Mouse (Mus musculus) thymus, postnatal 10 days (tissue): Measurements from ENCODE around the gene Galnt15.
"Not testable (repeated sequence)": the region's sequence is repeated elsewhere in the genome, so short reads cannot be mapped to it uniquely, and the experiment has no call there.

Source experiments
- DNase-seq, 2 experiments: peaks; one replicate each; pipeline ENCODE4 v3.0.0; 2021; ENCODE audit warnings: low spot score in 2 of 2

The Galnt15 gene

DNA sequence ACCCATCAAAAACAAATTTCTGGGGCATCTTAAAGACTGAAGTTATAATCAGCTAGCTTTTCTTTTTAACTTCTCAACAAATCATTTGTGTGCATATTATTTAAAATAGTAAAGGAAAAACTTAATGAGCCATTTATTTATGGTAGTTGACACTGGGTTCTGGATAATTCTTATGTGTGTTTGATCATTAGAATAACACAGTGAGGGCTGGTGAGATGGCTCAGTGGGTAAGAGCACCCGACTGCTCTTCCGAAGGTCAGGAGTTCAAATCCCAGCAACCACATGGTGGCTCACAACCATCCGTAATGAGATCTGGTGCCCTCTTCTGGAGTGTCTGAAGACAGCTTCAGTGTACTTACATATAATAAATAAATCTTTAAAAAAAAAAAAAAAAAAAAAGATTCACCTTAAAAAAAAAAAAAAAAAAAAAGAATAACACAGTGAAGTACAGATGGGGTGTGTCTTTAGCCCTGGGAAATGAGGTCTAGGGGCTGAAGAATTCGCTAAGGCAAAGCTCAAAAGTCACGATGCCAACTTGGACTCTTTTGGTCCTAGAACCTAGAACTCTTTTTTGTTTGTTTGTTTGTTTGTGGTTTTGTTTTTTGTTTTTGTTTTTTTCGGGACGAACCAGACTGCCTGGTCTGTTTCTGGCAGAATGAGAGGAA lies 58.9 kb downstream of the Galnt15 start:
- DNase-seq = not testable (repeated sequence)

DNA sequence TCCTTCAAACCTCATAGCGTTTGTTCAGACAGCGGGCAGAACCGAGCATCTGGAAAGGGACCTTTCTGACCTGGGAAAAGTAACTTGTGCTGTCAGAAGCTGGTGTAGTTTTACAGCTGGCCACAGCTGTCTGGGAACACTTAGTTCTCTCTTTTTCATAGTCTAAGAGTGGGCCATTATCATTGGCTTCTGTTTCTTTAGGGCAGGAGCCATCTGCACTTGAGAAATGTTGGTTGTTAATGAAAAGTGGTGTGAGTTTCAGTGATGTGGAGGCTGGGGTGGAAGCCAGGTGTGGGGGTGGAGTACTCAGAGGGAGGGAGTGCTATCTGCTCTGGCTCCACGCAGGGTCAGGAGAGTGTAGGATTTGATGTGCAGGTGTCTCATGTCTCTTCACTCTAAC lies 62.3 kb downstream of the Galnt15 start:
- no peak for DNase-seq

DNA sequence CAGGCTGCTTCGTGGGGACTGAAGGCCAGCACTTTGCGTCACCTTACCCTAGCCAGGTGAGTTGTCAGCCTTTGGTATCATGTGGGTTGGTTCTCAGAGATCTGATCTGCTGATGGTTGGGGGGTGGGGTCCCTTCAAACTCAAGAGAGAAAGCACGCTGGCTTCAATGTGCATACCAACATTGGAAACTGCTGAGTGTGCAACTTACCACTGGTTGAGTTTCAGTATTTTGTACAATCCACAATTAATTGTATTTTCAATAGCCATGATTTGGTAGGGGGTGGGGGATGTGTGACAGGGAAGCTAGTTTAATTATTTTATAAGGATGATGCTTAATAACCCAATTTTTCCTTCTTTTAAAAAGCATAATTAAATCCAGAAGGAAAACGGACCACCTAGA lies 62.9 kb downstream of the Galnt15 start:
- no peak for DNase-seq

DNA sequence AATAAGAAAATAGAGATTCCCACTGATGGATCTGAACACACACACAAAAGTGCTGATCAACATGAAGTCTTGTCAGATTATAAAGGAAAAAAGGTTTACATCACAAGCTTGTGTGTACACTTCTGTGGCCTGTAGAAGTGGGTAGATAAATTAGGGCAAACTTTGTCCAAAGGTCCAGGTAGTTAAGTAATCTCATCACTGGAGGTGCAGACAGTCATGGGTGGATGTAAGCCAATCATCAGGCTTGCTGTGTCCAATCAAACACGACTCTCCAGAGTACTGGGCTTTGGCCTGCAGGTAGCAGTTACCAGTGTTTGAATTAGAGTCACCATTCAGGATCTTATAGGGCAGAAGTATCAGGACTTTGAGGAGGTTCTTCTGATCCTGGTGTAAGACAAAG lies 64.2 kb downstream of the Galnt15 start:
- DNase-seq = no peak

DNA sequence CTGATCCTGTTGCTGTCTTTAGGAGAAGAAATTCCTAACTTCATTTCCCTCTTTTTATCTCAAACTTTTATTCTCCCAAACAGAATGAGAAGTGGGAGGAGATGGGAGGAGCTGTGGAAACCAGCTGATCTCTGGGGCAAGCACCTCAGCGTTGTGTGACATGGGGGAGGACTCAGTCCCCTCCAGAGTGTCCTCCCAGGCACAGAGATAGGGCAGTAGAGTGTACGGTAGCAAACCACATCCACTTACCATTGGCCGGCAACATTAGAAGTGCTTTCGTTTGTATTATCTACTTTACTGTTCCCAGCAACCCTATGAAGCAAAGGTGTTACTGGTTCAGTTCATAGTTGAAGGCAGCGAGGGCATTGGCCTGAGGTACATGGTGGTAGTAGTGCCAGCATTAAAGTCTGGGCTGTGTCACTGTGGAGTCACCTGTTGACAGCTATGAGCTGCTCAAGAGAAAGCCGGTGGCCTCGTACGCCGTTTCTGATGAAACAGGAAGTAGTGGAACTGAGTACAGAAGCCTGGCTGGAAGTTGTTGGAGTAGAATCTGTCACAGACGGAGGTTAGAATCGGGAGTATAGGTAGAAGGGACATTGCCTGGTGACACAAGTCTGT lies 64.8 kb downstream of the Galnt15 start:
- no peak for DNase-seq

DNA sequence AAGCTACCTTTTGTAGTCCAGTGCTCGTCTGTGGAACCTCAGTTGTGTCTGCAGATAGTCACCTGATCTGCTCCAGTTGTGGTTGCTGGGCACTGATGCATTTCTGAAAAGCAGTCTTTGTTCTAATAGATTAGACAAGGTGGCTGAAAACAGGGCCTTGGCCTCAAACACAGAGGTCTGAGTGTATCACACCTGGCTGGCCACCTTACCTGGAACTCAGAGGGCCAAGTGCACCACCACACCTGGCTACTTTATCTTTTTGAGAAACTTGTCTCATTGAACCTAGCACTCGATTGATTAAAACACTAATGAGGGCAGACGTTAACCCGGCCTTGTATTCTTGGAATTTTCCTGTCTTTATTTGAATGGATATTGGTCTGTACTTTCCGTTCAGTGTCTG lies 66.9 kb downstream of the Galnt15 start:
- no peak for DNase-seq

DNA sequence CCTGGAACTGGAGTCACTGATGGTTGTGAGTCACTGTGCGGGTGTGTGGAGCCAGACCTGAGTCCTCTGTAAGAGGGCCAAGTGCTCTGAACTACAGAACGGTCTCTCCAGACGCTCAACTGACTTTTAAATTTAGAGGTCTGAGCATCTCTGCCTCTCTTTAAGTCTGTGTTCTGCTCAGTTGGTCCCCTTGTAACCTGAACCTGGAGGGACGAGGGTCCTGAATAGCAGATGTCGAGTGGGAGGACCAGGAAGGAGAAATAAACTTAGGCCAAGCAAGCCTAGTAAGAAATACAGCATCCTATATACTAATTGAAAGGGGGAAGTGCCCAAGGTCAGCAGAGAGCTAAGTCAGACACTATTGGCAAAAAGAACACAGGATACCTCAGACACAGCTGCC lies 68.0 kb downstream of the Galnt15 start:
- no peak for DNase-seq

DNA sequence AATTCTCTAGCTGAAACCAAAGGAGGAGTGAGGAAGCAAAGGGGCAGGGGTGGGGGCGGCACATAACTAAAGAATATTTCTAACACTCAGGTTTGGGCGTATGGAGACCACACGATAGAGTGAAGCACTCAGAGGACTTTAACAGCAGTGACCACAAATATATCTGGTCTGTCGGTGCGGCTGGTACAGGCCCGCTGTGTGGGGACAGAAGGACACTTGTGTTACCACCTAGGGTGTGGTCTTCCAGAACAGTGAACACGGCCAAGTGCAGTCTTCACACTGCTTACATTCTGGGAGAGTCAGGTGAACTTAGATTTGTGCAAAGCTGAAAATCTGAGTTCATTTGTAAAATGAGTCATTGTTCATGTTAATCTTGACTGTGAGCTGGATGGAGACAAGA lies 68.9 kb downstream of the Galnt15 start:
- no peak for DNase-seq

DNA sequence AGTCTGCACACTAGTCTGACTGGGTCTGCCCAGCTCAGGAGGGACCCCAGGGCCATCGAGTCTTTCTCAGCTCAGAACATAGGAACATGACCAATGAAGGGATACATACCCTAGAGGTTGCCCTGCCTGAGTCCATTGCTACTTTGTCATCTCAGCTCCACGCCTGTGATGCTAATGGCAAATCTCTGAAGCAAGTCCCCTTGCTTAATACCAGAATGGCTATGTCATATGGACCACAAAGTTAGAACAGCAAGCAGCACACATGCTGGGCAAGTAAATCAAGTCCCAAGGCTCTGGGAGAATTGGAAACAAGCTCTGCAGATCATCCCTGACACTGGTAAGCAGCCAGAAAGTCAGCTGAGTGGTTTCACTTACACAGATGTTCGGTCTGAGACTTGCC lies 70.2 kb downstream of the Galnt15 start:
- no peak for DNase-seq

DNA sequence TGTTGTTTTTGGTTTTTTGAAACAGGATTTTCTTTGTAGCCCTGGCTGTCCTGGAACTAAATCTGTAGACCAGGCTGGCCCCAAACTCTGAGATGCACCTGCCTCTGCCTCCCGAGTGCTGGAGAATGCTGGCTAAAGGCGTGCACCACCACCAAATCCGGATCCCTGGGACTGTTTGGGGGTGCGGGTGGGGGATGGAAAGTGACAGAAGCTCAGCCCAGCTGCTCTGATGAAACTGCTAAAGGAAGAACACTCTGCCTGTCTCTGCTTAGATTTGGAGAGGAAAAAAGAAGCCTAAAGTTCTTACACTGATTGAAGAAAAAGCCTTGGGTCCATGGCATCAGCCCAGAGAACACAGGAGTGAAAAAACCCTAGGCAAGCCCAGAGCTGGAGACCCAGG lies 74.8 kb downstream of the Galnt15 start:
- no peak for DNase-seq

DNA sequence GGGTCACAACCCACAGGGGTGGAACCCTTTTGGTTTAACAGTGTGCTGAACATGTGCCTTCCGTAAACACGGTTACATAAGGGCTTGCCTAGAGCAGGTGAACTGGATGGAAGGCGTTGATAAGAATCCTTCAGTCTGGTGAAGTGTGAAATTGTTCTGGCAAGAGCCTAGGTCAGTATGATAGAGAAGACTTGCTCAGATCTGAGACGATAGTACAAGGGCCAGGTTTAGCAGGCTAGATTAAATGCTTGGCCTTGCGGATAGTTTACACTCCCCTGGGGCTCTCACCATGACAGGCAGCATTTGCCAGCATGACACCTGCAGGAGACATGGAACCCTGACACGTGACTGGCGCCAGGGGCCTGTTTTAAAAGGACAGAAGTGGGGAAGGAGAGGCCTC lies 76.9 kb downstream of the Galnt15 start:
- DNase-seq = no peak

DNA sequence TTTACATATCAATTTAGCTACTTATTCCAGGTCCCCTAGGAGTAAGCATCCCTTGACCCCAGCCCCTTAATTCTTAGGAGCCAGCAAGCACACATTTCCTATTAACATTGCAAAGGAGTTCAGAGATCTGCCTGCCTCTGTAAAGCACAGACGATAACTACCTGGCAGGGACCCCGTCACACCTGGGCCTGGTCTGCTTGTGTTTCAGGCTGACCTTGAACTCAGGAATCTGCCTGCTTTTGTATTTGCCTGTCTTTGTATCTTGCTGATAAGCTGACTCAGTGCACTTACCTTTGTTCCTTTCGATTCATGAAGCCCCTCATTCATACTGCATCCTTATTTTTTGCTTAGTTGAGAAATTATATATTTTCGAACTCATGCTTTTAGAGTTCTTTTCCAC lies 78.1 kb downstream of the Galnt15 start:
- no peak for DNase-seq
